Mouse (Mus musculus) macrophage (primary cell): Measurements from ENCODE around the gene Nrxn3. TPM values are rescaled to one million over a fixed set of nuclear protein-coding genes. Genes with fewer than 3 reads are reported as not detected.

Experiments
- H3K27ac ChIP-seq: fragments of 350-480 bp; formaldehyde crosslinking; 2 replicates; pipeline ENCODE4 v1.9.0; 2021
- H3K36me3 ChIP-seq: fragments of 350-480 bp; formaldehyde crosslinking; 2 replicates; pipeline ENCODE4 v1.9.0; 2021; ENCODE audit errors: inconsistent target
- H3K4me3 ChIP-seq: fragments of 350-480 bp; formaldehyde crosslinking; 2 replicates; pipeline ENCODE4 v1.9.0; 2021; ENCODE audit errors: inconsistent target
- H3K79me2 ChIP-seq: fragments of 350-480 bp; formaldehyde crosslinking; 2 replicates; pipeline ENCODE4 v1.9.0; 2021; ENCODE audit errors: inconsistent target
- WGBS: methylation state at CpG from one replicate; pipeline ENCODE4 v1.1.7; 2026; ENCODE audit warnings: inconsistent platforms; ENCODE audit not compliant: missing documents; 5-methylcytosine and 5-hydroxymethylcytosine counted together
- polyA plus RNA-seq: library from polyadenylated mRNA; stranded (reverse); fragments of 250-400 nt; gene quantifications from 3 replicates; pipeline ENCODE4 v1.2.4, GENCODE M21; 2018; ENCODE audit warnings: inconsistent platforms

Nrxn3 gene
- polyA plus RNA-seq, 1 experiment from 2014 or later, result not detected

DNA sequence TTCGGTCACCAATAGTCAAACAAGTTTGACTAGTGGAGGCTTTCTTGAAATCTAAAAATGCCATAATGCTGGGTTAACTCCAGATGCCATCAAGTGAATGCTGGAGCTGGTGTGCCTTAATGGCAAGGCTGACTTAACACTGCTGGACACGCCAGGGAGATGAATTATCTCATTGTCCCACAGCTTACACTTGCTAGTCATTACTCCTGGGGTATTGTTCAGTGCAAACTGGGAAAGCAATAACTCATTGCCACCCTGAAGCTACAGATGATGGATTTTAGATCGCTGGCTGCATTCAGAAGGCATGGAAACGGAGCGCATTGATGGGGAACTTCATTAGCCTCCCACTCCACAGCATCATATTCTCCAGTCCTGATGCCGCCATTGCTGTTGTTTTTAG is 1263.5 kb downstream of the Nrxn3 start:
- no peaks in the 10 kb centered on the region for H3K36me3 ChIP-seq
- H3K79me2 ChIP-seq, result no peaks in the 10 kb centered on the region
- H3K4me3 ChIP-seq, result no peak overlapping the region
- H3K27ac ChIP-seq, result no peak overlapping the region
- WGBS, result 82% methylated on average over 6 of the region's 6 CpGs

DNA sequence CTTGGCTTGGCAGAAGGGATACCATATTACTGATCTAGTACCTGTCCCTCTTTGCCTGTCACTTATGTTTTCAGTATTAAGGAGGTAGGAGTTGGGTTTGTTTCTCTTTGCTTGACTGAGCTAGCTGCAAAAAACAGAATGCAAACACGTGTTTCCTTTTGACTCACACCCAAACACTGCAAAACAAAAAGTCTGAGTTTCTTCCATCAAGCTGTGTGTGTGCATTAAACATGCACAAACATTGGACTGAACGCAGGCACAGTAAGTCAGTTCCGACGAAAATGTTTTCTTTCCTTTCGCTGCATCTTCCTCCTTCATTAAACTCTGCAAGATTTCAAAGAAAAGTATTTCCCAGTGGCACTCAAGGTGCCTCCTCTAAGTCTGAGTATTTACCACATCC is 1270.6 kb downstream of the Nrxn3 start:
- Histone ChIP-seq H3K4me3 (no peak overlapping the region), H3K36me3 (no peaks in the 10 kb centered on the region), H3K79me2 (no peaks in the 10 kb centered on the region), H3K27ac (no peak overlapping the region)
- WGBS, result 77% methylated on average over 5 of the region's 5 CpGs

DNA sequence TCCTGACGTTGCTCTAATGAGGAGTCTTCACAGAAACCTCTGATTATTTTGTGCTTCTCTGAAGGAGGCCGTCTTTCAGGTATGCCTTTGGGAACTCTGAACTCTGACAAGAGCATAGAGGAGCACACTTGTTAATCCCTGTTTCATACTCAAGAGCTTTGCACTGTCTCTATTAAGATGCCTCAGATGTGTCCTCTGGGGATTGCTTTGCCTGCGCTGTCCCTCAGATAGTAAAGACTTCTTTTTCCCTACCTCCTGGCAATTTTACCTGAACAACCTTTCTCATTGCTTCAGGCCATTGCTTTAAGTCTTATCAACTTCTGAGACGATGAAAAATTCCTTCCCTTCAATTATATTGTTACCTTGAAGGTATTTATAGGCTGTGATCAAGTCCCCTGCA is 1272.7 kb downstream of the Nrxn3 start:
- 74% methylated on average over 4 of the region's 4 CpGs for WGBS
- Histone ChIP-seq H3K36me3 (no peaks in the 10 kb centered on the region), H3K4me3 (no peak overlapping the region), H3K79me2 (no peaks in the 10 kb centered on the region), H3K27ac (no peak overlapping the region)

GRCm38 (mm10) chr12:90010280-90010679 is 1287.6 kb downstream of the Nrxn3 start:
- Histone ChIP-seq H3K27ac (no peak overlapping the region), H3K4me3 (no peak overlapping the region), H3K79me2 (no peaks in the 10 kb centered on the region), H3K36me3 (no peaks in the 10 kb centered on the region)
- 90% methylated on average over 2 of the region's 2 CpGs for WGBS

DNA sequence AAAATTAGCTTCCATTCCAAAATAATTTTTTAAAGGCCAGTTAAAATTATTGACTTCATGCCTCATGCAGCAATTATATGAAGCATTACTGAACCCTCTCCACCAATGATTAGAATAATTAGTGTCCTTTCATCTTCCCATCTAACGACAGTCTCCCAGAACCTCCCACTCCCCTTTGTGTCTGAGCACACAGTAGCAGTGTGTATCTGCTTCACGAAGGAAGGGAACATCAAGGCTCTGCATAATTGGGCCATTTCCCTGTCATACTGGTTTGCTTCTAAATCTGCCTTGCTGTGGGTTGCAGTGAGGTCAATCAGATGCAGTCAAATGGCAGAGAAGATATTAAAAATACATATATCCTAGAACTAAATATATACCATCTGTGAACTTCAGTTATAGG is 1291.3 kb downstream of the Nrxn3 start:
- no peaks in the 10 kb centered on the region for H3K36me3 ChIP-seq
- H3K79me2 ChIP-seq, result no peaks in the 10 kb centered on the region
- no peak overlapping the region for H3K27ac ChIP-seq
- H3K4me3 ChIP-seq, result no peak overlapping the region
- 84% methylated on average over 2 of the region's 2 CpGs for WGBS

- H3K36me3 ChIP-seq, result no peaks in the 10 kb centered on the region
- H3K79me2 ChIP-seq, result no peaks in the 10 kb centered on the region
- WGBS, result 64% methylated on average over 3 of the region's 3 CpGs
- H3K4me3 ChIP-seq, result no peak overlapping the region
- H3K27ac ChIP-seq, result no peak overlapping the region
These were observed 1304.3 kb downstream of the Nrxn3 start for GRCm38 (mm10) chr12:90027023-90027422.

- 33% methylated on average over 1 of the region's 1 CpGs for WGBS
- Histone ChIP-seq H3K4me3 (no peak overlapping the region), H3K27ac (no peak overlapping the region), H3K79me2 (no peaks in the 10 kb centered on the region), H3K36me3 (no peaks in the 10 kb centered on the region)
These were observed 1318.4 kb downstream of the Nrxn3 start for GRCm38 (mm10) chr12:90041038-90041437.

DNA sequence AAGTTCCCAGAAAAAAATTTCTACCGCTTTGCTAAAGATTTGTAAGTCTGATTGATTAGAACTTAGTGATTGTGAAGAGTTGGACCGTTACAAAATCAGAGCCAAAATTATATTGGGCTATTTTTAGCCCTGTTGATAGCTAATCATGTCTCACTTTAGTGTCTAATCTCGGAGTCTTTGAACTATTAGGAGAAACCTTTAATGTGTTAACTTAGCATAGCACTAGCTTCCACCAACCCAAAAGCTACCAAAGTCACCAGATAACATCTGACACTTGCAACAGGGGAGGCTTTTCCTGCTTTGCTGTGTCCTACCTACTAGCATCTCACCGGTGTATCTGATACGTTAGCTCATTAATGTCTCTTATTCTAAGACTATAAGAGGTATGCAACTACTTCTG is 1333.6 kb downstream of the Nrxn3 start:
- H3K27ac ChIP-seq, result no peak overlapping the region
- H3K36me3 ChIP-seq, result no peaks in the 10 kb centered on the region
- no peaks in the 10 kb centered on the region for H3K79me2 ChIP-seq
- H3K4me3 ChIP-seq, result no peak overlapping the region
- WGBS, result 84% methylated on average over 5 of the region's 5 CpGs

DNA sequence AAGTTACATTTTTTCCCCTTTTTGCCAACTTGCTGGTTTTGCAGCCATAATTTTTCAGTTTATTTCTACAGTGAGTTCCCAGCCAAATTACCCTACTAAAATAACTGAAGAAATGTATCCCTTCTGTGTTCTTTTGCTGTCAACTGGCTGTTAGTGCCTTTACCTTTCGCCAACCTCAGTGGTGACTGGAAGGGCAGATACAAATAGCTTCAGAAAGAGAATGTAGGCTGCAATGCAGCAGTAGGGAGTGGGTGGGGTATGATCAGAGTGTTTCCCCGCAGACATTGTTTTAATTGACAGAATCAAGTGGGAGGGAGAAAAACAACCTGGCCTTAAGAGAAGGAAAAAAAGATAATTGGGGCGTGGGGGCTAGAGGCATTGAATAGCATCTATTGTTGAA is 1337.1 kb downstream of the Nrxn3 start:
- no peak overlapping the region for H3K4me3 ChIP-seq
- 91% methylated on average over 3 of the region's 3 CpGs for WGBS
- no peaks in the 10 kb centered on the region for H3K36me3 ChIP-seq
- H3K27ac ChIP-seq, result no peak overlapping the region
- no peaks in the 10 kb centered on the region for H3K79me2 ChIP-seq

- Histone ChIP-seq H3K79me2 (no peaks in the 10 kb centered on the region), H3K4me3 (no peak overlapping the region), H3K27ac (no peak overlapping the region), H3K36me3 (no peaks in the 10 kb centered on the region)
- 45% methylated on average over 3 of the region's 3 CpGs for WGBS
These were observed 1338.6 kb downstream of the Nrxn3 start for GRCm38 (mm10) chr12:90061312-90061711.

DNA sequence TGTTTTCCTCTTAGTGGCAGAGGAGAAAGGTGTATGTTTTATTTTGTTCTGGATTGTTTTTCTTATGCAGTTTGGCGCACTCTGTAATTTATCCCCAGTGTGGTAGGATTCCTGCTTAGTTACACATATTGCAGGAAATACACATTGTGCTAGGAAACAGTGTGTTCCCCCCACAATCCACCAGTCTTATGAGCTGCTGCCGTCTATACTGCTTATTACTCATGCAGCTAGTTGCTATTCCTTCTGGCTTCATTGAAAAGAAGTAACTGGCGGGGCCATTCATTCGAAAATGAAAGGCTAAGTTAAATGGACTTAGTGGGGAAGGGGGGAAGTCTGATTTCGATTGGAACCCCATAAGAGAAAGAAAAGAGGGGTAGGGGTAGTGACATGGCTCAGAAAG is 1339.5 kb downstream of the Nrxn3 start:
- H3K36me3 ChIP-seq, result no peaks in the 10 kb centered on the region
- H3K4me3 ChIP-seq, result no peak overlapping the region
- 87% methylated on average over 5 of the region's 5 CpGs for WGBS

DNA sequence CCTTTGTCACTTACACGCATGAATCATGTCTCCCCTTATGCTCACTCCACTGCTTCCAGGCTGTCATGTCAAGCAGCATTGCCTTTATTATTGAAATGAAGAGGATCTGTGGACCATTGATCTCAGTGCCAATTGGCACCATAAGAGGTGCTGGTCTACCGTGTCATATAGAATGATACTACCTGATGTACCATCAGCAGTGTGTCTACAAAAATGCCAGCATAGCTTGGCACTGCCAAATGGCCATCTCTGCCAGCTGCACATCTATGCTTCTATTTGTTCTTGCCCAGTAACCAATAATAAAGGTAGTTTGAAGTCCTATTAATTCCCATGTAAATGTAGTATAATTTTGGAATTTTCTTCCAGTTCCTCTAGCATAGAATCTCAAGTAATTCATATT is 1340.8 kb downstream of the Nrxn3 start:
- no peaks in the 10 kb centered on the region for H3K79me2 ChIP-seq

More for the DNA sequence above, 1339.5 kb downstream of the Nrxn3 start:
- Histone ChIP-seq H3K79me2 (no peaks in the 10 kb centered on the region), H3K27ac (no peak overlapping the region)

GRCm38 (mm10) chr12:90085862-90086261 is 1363.2 kb downstream of the Nrxn3 start:
- Histone ChIP-seq H3K27ac (no peak overlapping the region), H3K79me2 (no peaks in the 10 kb centered on the region), H3K36me3 (no peaks in the 10 kb centered on the region), H3K4me3 (no peak overlapping the region)

More for the DNA sequence above, 1340.8 kb downstream of the Nrxn3 start:
- Histone ChIP-seq H3K27ac (no peak overlapping the region), H3K36me3 (no peaks in the 10 kb centered on the region), H3K4me3 (no peak overlapping the region)
- WGBS, result 100% methylated on average over 2 of the region's 2 CpGs

- Histone ChIP-seq H3K27ac (no peak overlapping the region), H3K36me3 (no peaks in the 10 kb centered on the region), H3K79me2 (no peaks in the 10 kb centered on the region), H3K4me3 (no peak overlapping the region)
- 0% methylated on average over 1 of the region's 1 CpGs for WGBS
These were observed 1373.1 kb downstream of the Nrxn3 start for GRCm38 (mm10) chr12:90095754-90096153.

DNA sequence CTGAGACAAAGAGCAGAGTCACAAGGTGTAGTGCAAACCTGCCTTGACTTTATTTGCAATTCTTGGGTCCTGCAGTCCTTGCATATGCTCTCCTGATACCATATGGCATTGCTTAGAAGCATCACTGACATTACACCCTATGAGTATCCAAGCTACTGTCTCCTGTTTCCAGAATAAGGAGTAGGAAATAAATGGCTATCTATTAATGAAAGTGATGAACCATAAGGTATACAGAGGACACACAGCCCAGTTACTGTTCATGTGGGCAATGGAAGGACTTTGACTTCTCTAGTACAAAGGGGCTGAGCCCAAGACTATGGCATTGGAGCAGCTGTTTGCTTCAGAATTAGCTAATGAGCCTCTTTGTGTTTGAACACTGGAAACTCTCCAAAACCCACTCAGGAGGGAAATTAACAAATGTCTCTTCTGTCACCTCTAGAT is 1390.7 kb downstream of the Nrxn3 start:
- Histone ChIP-seq H3K36me3 (no peaks in the 10 kb centered on the region), H3K4me3 (no peak overlapping the region), H3K27ac (no peak overlapping the region), H3K79me2 (no peaks in the 10 kb centered on the region)
